Mouse (Mus musculus) T-helper 17 cell (primary cell): ENCODE results near the gene Banf2.

ENCODE experiments used
- in situ Hi-C, 2 experiments: fragments of 300-600 bp; cut with MboI, MseI; formaldehyde crosslinking; loops; 1 replicate in 1 of 2; 2 replicates in 1 of 2; pipeline ENCODE4 v1.15.1; 2025; ENCODE audit warnings: high pct_unique_total_duplicates in 2 of 2

Banf2 gene

DNA sequence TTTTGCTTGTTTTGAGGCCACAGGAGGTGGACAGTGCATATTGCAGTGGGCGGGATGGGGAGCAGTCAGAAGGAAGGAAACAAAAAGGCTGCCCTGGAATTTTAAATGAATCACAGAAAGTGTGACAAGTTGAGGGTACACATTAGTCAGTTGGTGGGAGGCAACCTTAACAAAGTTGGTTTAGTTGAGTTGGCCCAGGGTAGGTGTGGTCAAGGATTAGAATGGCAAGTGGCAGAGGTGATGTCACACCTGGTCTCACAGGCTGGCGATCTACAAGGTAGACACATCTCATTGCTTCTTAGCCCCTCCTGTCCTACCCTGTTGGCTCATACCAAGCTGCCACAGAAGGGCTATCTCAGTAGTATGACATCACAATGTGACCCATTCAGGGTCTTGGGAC is at the start of gene Banf2:
Banf2 (plus strand) TSS at position 396 of the 400 bp plus-strand sequence.
- in situ Hi-C loops = no loop called here

DNA sequence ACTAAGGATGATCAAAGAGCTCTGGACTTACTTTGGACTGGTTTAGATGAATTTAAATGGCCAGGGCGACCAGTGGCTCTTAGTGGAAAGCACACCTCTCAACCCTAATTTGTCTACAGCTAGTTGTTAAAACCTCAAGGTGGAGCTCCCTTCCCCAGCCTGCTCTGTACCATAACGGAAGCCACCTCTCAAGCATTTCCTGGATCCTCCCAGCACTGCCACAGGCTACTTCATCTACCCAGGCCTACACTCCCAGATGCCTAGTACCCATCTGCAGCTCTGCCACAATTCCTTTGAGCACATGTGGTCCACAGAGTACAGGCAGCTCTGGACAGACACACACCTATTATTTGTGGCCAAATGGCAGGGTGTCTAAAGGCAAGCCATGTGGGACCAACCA is 49.4 kb upstream of the Banf2 start:
- in situ Hi-C loops = no loop called here

DNA sequence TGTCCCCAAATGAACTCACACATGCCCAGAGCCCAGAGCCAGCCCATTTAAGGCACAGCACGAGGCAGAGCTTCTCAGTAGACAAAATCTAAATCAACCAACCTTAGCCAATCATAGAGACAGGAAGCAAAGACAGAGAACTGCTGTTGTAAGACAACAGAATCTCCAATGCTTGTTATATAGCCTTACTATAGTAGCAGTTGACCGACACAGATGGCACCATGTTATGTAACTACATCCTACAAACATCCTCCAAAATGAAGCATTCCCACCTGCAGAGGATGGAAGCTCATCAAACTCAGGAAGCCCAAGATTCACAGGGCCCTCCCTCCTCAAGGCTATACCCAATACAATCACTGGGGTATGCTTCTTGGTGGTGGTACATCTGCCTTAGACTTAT is 45.4 kb upstream of the Banf2 start:
- in situ Hi-C loops = no loop called here

DNA sequence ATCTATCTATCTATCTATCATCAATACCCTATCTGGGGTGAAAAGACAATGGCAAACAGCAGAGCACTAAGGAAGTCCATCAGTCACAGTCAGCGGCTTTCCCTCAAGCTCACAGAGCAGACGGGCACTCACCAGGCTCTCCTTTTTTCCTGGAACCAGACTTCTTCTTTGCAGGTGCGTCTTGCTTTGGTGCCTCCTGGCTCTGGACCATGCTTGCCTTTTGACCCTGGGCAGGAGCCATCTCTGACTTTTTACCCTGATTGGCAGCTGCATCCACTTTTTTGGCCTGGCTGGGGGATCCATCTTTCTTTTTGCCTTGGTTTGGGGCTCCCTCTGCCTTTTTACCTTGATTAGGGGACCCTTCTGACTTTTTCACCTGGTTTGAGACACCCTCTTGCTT is 44.8 kb upstream of the Banf2 start:
- in situ Hi-C loops = no loop called here

DNA sequence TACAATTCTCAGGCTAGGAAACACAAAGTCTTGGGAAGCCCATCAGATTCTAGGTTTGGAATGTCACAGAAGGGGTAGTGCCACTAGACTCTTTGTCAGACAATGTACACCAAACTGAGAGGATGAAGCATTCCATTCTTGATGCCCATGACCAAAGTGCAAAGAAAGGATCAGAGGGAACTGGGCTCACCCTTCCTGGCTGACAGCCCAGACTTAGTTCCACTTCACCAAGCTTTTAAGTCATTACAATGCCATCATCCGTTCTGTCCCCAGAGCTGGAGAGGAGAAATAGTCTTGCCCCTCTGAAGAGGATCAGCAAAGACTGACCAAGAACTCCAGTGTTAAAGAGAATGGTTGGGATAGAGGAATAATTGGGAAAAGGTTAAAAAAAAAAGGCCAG is 41.9 kb upstream of the Banf2 start:
- in situ Hi-C loops = no loop called here

DNA sequence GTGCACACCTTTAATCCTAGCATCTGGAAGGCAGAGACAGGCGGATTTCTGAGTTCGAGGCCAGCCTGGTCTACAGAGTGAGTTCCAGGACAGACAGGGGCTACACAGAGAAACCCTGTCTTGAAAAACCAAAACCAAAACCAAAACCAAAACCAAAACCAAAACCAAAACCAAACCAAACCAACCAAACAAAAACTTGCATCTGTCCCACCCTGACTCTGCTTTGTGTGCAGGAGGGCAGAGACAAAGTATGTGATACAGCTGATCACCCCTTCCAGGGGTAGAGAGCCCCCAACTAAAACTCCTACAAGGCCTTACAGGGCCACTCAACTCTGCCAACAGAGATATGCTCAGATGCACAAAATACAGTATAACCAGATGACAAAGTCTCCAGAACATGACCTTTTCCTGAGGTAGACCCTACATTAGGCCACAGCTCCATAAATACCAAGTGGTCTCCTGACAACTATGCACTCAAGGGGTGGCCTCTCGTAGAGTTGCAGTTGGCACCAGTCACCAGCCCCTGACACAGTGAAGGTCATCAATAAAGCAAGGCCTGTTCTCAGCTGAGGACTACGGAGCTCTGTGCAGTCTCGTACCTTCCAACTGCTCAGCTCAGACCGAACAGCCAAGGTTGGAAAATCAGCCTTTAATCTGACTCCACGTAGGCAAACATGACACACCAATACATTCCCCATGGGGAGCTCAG is 40.7 kb upstream of the Banf2 start:
- in situ Hi-C loops = no loop called here

DNA sequence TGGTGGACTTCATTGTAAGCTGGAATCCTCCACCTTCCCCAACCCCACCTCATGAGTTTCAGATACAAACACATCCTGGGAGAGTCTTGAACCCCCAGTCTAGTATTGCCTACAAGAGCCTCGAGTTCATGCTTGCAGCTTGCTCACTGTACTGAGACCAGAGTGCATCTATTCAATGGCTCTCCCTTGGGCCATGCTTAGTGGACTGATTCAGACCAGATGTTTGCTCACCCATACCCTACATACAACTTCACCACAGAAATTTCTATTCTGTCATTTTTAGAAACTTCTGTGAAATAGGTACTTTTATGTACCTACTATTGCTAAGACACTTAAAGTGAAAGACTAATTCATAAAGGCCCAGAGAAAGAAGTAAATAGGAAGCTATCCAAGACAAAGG is 39.9 kb upstream of the Banf2 start:
- in situ Hi-C loops = no loop called here

DNA sequence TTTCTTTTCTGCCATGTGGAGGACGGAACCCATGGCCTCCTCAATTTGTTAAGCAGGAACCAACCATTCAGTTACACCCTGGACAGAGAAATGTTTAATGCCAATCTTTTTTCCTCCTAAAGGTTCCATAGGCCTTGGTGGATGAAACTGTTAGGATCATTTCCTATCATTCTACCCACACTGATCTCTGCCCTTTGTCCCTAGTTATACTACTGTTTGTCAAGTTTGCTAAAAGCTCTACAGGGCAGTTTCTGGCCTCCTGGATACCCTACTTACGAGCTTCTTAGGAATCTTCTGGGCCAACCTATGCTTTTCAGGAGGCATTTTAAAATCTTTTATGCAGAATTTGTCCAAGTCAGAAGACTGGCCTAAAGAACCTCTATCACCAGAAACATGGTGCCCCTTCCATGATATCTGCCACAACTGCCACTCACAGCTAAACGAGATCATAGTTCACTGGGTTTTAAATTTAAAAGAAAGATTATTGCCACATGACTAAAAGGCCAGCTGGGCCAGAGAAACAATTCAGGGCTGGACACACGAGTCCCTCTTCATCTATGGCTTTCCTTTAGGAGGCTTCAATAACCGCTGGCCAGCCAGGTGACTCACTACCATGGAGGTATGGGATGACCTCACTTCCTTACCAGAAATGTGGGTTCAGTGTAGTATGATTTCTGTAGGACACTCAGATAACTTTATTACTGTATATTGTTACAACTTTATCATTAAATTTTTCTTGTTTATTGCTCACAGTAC is 30.5 kb upstream of the Banf2 start:
- in situ Hi-C loops = loop anchor here in 1 of 2 experiments (5.0 kb wide), 1 partner anchor 230 kb away; no protein-coding TSS in a partner anchor

DNA sequence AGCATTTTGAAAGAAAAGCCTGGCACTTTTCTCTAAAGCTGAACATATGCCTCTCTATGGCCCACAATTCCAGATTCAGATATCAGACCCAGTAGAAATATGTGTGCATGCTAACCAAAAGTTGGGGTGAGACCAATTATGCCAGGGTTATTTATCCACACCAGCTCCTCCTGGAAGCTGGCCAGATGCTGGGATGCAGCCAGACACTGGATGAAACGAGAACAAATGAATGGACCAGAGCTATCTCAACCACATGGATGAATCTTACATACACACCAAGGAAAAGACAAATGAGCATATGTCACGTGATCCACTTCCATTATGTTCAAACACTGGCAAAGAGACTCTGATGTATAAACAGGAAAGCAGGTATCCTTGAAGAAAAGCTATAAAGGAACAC is 29.3 kb upstream of the Banf2 start:
- in situ Hi-C loops = loop anchor here in 1 of 2 experiments (5.0 kb wide), 1 partner anchor 229 kb away; no protein-coding TSS in a partner anchor

DNA sequence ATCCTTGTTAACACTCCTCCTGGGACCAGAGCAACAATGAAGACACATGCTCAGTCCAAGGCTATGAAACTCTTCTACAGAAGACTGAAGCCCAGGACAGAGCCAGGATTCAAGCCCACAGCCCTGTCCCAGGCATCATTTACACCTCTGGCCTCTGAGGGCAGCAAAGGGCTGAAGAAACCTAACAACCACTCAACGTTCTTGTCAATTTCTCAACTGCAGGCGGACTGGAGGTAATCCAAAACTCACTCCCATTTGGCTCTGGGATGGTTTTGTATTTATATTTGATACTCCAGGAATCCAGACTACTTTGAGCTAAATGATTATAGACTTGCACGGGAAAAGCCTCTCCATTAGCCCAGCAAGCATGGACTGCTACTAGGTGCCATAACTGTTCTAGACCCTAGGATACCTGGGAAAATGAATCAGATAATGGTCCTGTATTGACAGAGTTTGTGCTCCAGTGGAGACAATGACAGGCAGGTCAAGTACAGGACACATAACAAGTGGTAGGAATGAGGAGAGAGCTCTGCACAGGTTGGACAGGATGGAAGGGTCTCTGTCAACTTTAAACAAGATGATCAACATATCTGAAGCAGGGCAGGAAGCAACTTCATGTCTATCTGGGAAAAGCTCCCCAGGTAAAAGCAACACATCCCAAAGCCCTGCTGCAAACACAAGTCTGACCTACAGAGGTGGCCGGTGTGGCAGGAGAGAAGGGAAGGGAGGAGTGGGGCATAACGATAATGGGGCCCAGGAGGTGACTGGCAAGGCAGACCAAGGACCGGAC is 27.5 kb upstream of the Banf2 start:
- in situ Hi-C loops = no loop called here

DNA sequence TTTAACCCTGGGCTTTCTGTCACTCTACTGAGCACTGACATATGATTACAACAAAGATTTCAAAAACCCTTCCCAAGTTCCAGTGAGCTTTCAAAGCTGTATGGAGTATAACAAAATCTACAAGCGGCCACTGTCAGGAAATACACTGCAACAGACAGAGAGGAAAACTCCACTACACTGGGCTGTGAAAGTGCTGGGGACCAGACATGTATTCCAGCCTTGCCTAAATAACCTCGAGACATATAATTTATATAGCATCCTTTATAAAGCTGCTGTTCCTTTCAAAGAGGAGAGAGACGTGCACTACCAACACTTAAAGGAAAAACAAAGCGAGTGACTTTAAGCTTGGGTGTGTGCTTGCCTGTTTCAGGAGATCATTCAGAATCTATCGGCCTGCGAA is 26.2 kb upstream of the Banf2 start:
- in situ Hi-C loops = no loop called here

DNA sequence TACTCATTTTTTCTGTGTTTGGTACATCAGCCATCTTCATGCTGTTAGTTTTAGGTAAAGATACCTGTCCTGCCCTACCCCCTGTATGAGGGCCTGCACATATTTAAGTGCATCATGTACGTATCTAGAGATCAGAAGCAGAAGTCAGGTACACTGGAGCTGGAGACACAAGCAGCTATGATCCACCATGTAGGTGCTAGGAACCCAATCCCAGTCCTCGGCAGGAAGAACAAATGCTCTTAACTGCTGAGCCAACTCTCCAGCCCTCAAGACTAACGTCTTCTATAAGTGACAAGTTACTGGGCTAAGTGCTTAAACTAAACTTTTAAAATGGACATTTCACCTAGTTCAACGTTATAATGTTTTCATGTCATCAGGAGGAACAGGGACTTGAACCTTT is 25.6 kb upstream of the Banf2 start:
- in situ Hi-C loops = no loop called here

DNA sequence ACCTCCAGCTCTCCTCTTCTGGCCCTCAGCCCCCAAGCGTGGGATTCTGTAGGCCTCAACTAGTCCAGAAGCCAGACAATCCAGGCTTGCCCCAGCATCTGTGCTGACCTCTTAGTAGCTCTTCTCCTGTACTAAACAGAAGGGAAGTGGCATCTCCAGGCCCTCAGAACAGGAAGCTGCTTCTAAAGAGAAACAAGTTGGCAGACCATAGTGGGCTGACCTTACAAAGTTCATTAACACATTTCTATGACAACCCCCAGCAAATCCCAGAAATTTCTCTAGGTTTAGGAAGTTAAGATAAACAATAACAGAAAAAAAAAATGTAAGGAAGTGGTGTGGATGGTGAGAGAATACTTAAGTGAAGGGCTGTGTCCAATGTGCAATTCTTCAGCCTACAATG is 23.8 kb upstream of the Banf2 start:
- in situ Hi-C loops = no loop called here

DNA sequence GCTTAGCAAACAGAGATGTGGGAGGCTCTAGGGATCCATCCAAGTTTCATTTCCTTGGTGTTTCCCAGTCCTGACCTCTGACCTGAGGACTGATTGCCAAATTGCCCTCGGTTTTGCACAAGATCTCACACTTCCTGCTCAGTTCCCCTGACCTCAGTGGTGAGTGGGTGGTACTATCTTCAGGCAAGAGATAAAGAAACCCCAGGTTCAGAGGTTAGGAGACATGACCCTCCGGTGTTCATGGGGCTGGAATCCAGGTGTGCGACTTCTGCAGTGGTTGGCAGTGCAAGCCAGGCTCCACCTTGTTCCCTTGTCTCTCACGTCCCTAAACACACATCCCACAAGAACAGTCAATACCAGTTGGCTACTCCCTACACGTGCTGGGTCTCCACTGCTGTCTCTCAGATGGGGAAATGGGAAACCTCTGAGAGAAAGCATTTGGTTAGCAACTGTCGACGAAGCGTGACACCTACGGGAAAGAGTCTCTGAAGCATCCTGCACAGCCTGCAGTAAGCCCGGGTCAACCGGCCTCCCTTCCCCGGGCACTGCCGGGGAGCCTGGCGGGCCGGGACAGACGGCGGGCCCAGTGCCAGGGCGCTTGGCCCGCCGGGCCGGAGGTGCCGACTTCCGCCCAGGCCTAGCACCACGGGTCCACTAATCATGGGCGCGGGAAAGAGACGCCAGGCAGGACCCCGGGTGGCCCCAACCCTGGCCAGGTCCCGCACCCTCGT is 23.1 kb upstream of the Banf2 start:
- in situ Hi-C loops = loop anchor here (5.0 kb wide), 2 partner anchors 198 to 518 kb away; partner anchors contain the start of genes Dzank1 (in 1 of the 2) and Polr3f (in 1 of the 2)

DNA sequence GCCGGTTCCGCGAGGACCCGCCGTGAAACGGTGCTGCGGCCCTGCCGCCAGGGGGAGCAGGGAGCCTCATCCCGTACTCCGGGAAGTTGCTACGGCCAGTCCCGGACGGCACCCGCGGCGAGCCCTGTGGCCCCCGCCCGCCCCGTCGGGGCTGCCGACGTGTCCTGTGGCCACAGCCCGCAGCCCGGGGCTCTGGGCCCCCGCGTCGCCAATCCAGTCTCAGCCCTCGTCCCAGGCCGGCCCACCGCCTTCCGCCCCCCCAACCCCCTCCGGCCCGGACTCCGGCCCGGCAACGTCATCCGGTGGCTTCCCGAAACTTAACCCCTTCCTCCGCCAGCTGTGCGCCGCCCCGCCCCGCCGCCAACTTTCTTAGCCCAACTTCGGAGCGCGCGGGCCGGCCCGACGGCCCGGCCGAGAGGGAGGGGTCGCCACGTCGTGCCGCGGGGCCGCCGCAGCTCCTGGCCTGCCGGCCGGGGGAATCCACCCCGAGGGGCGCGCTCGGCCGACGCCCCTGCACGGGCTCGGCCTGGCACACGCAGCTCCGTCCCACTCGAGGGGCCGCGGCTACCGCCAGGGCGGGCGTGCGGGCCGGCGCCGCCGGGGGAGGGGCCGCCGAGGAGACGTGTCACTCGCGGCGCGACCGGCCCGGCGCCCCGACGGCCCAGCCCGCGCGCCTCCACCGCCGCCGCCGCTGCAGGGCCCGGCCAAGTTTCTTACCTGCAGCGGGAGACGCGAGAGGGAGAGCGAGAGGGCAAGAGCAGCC is 22.4 kb upstream of the Banf2 start:
- in situ Hi-C loops = loop anchor here (5.0 kb wide), 2 partner anchors 197 to 517 kb away; partner anchors contain the start of genes Dzank1 (in 1 of the 2) and Polr3f (in 1 of the 2)

DNA sequence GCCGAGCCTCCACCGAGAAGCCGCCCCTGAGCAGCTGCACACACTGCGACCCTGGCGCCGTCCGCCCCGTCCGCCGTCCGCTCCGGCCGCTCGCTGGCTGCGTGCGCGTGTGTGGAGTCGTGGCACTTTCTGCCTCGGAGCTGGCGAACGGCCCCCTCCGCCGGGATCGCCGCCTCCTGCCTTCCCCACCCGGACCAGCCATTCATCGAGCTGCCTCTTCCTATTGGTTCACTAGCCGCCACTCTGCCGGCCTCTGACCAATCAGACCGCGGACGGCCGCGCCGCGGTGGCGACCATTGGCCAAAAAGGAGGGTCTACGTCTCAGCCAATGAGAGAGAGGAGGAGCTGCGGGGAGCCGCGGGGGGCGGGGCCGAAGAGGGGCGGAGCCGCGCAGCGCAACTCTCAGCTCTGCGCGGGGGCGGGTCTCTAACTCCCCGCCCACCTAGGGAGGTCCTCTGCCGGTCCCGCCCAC is 21.7 kb upstream of the Banf2 start, which contains the start of gene Rrbp1:
Rrbp1 (minus strand) TSS at position 184 of the 472 bp plus-strand sequence.
- in situ Hi-C loops = loop anchor here (5.0 kb wide), 2 partner anchors 196 to 516 kb away; partner anchors contain the start of genes Dzank1 (in 1 of the 2) and Polr3f (in 1 of the 2)

DNA sequence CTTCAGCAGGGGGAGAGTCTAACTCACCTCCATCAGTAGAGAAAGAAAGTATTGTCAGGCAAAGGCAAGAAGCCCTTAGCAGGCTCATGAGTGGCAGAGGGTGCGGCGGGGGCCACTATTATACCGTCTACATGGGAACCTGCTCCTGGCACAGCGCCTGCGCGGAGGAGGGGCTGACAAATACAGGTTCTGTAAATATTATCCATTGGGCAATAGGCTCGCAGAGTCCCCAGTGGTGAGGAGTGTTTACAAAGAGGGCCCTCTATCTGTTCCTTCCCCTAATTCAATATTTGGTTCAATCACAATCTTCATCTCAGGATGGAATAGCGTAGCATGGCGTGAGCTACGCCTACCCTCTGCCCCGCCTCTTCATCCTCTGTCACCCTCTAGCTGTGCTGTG is 18.8 kb upstream of the Banf2 start:
- in situ Hi-C loops = loop anchor here (5.0 kb wide), 2 partner anchors 193 to 513 kb away; partner anchors contain the start of genes Dzank1 (in 1 of the 2) and Polr3f (in 1 of the 2)

DNA sequence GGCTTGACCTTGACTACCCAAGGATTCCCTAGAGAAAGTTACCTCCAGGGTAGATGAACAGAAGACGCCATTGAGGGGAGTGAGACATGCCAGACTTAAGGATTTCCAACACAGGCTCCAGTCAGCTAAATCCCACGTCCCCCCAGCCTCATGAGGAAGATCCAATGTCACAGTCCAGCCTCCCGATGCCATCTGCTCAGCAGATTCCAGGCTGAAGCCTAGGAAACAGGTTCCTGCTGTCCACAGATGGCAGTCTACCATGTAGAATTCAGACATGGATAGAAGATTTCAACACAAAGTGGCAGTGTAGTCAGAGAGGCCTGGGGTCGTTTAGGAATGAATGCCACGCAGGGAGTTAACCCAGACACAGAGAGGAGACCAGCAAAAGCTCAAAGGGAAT is 18.4 kb upstream of the Banf2 start:
- in situ Hi-C loops = loop anchor here (5.0 kb wide), 2 partner anchors 193 to 513 kb away; partner anchors contain the start of genes Dzank1 (in 1 of the 2) and Polr3f (in 1 of the 2)

DNA sequence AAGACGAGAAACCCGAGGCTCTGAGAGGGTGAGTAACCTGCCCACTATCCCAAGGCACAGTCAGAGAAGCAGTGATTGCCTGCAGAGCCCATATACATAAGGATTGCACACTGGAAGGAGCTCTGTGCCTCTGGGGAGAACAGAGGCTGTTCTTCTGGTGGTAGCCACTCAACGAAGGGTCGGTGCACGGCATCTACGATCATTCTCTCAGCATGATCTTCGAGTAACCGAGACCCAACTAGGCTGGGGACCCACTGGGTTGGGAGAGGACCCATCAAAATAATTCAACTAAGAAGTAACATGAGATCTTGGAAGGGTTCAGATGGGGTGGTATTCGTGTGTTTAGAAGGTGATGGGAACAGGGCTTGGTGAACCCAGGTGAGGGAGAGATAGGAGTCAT is 17.0 kb upstream of the Banf2 start:
- in situ Hi-C loops = no loop called here

DNA sequence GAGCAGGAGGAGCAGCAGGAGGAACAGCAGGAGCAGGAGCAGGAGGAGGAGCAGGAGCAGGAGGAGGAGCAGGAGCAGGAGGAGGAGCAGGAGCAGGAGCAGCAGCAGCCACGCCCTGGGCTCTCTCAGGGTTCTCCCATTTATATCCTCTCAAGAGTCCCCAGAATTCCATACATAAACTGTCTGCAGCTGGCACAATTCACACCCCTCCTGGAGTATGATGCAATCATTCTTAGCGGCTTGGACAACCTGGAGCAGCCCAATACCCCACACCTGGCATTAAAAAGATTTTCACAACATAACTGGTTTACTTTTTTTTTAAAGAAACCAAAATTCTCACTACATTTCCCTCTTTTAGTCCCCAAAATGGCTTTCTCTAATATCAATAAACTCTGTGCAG is 12.9 kb upstream of the Banf2 start:
- in situ Hi-C loops = no loop called here
